Mouse (Mus musculus) cerebral cortex, adult 2 months (tissue): Measurements from ENCODE around the gene Sik1.

Experiments used
- WGBS: fragments of 180-500 bp; shearing (Covaris S2); methylation state at CpG from one replicate; pipeline ENCODE4 v1.1.7; 2018; 5-methylcytosine and 5-hydroxymethylcytosine counted together

Gene Sik1

DNA sequence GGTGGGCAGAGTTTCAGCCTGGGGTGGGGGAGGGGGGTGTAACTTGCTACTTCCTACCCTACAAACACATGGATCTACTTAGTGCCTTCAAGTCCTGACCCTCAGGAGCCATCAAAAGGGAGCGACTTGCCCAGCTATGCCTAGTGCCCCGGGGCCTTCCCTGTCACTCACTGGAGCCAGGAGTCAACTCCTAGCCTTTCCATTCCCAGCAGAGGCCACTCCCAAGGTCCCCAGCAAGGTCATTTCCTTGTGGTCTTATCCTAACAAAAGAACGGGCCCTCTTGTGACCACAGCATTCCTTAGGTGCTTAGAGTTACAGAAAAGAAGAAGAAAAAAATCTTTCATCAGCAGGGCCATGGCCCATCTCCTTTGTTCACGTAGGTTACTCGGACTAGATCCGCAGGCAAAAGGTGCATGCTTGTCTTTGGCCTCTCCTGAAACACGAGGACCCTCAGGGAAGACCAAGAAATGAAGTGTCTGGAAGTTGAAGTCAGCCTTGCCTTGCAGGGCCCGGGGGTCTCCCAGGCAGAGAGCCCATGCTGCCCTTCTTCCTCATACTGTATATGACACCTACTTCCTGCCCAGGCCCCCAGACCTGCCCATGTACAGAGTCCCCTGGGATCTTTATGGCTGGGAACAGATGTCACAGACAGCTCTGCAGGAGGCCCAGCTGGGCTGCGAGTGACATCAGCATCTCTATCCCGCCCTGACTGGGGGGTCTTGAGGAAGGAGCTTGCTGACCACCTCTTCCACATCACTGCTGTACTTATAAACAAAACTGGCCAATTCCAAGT is 47.3 kb downstream of the Sik1 start:
- 77% methylated on average over 10 of the region's 10 CpGs for WGBS

DNA sequence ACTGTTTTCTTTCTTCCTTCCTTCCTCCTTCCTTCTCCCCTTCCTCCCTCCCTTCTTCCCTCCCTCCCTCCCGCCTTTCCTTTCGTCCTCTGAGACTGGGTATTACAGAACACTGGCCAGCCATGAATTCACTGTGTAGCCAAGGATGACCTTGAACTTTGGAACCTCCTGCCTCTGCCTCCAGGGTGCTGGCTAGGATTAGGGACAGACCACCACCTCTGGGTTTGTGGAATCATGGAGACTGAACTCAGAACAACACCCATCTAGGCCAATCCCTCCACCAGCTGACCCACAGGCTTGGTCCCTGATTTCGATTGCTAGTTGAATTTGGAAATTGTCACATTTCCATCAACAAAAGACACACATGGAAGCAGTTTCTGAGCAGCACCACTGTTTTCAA is 49.1 kb downstream of the Sik1 start:
- 85% methylated on average over 3 of the region's 3 CpGs for WGBS

DNA sequence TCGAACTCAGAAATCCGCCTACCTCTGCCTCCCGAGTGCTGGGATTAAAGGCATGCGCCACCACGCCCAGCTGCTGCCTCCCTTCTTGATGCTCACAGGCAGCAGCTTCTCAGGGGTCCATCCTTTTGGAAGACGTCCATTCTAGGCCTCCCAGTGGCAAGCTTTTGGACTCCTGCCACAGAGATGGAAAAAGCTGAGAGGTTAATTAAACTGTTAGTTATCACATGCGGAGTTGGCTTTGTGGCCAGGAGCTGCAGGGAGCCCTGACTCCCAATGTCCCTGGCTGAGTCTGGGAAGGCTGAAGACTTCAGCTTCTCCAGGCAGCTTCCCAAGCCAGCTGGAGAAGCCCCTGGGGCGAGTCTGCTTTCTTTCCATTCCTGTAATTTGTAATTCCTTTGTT is 49.6 kb downstream of the Sik1 start:
- WGBS = 62% methylated on average over 8 of the region's 8 CpGs

DNA sequence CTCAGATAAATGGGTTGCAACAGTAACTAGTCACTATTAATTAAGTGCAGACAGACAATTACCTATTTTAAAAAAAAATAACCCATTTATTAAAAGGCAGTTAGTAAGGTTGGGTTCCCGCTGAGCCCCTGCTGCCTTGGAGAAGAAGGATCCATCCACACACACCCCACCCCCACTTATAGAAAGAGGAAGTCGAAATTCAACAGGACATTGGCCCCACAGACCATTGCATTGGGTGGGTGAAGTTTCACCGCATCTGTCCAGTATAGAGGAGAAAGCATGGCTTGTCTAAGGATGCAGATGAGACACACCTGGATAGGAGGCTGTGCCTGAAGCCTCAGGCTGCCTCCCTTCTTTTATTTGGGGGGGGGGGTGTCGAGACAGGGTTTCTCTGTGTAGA is 50.0 kb downstream of the Sik1 start:
- 73% methylated on average over 4 of the region's 4 CpGs for WGBS

DNA sequence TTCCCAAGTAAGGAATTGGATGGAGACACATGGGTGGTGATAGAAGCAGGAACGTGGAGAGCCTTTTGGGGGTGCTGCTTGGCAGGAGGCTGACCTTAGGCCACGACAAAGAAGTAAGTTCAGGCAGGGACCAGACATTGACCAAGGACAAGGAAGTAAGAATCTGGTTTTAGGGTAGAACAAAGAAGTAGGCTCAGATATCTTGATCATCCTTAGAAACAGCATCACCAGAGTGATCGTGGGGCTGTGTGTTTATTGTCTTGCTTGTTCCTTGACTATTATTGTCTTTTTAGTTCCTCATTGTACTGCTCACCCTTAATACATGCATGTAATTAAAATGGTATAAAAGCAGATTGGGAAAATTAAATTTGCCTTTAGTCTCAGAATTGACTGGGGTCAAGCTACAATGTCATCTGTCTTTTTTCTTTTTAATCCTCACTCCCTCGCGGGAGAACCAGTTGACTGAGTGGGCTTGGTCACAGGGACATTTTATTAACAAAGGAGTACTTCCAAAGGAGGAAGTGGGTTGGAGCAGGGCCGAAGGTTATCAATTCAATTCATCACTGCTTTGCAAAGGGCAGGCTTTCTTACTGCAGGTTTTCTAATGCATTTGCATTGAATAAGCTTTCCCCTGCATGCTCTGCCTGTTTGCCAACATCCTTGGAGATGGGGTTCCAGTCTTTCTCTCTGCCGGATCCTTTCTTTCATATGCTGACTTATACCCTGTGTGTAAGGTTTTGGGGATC is 53.2 kb downstream of the Sik1 start:
- WGBS = 78% methylated on average over 7 of the region's 7 CpGs

DNA sequence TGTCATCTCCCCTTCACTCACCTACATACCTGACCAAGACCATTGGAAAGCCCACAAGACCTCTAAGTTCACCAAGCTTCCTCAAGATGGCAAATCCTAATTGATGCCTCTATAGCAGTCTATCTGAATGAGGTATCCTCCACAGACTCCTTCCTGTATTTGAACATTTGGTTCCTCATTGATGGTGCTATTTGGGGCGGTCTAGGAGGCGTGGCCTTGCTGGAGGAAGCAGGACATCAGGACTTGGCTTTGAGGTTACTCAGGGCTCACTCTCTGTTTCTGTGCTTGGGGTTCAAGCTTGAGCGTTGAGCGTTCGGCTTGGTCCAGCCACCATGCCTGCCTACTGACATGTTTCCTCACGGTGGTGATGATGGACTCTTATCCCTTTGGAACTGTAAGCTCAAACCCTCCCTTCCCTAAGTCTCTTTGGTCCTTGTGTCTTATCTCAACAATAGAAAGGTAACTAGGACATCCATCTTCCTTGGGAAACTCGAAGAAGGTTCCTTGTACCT is 54.7 kb downstream of the Sik1 start:
- WGBS = 92% methylated on average over 7 of the region's 7 CpGs

DNA sequence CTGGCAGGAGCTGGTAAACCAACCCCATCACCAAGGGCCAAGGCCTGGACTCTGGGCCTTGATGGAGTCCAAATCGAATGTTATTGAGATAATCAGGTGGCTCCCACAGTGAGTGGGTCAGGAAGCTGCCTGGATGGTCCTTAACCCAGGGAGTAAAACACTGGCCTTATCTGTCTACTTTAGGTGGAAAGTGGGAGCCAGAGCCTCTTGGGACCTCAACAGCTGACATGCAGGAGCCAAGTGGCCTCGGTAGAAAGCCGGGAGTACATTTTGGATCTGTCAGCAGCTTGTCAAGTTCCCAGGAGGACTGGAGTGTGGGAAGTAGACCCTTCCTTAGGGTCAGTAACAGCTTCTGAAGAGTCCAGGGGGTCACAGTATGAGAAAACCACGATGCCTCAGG is 59.7 kb downstream of the Sik1 start:
- WGBS = 93% methylated on average over 4 of the region's 4 CpGs
